Mouse (Mus musculus): ENCODE data around the gene Rnf144a.

DNA sequence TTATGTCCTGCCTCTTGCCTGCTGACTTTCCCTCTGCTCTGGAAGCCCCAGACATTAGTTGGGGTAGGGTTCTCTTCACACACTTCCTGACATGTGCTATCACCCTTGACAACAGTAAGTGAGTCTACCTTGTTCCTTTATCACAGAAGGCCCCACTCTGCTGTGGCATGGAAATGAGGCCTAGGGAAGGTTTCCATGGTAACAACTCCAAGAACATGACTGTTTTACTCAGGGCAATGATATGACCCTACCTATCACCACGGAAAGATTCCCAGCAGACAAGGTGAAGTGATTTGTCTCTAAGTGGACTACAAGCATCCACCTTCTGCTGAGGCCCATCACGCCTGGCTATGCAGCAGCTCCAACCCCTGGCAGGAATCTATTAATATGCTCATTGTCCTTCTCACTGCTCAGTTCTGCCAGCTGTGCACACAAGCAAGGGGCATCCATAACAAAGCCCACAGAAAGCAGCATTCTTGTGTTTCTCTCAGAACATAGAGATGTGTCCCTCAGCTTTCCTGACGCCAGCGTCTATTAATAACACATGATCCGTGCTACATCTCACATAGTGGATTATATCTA, 91.2 kb downstream of the Rnf144a start:
- TF ChIP-seq CTCF (IDR thresholded peaks at IDR 0.05; ENCODE audit: low read depth) (no peak), EP300 (IDR thresholded peaks at IDR 0.05; ENCODE audit: low read depth) (no peak)
